Comparison of ENCODE assay signal across 13 mouse cellular contexts in genomic region chr1:133209036-133209435, GRCm38 (mm10). TPM values are rescaled to one million over a fixed set of nuclear protein-coding genes. Genes with fewer than 3 reads are reported as not detected.
DNase-seq lines count a peak whose midpoint lies in the region; ATAC-seq and TF ChIP-seq lines count a peak whose summit lies in the region.
"Had no signal": no experiment of that assay in that cellular context is flagged by ENCODE, and none has a peak within 500 bp of the region (broad histone marks: within the 10 kb centered on the region; RNA-seq: fewer than 3 reads in every experiment).

No protein-coding gene starts in this region.

- 85% methylated on average over 11 of the region's 11 CpGs for WGBS in midbrain, embryonic 10.5 days
- 70% methylated on average over 11 of the region's 11 CpGs for WGBS in midbrain, postnatal 0 days
- 65% methylated on average over 11 of the region's 11 CpGs for WGBS in hindbrain, embryonic 13.5 days
- WGBS in small intestine, adult 2 months: 30% methylated on average over 11 of the region's 11 CpGs

- no peak overlapping the region for H3K4me2 ChIP-seq in midbrain, postnatal 0 days (ENCODE audit: low read depth, low read length, poor library complexity, severe bottlenecking)
- H3K4me2 ChIP-seq in hindbrain, embryonic 13.5 days: no peak overlapping the region

- H3K27me3 ChIP-seq in midbrain, embryonic 10.5 days (ENCODE audit: low read depth, poor library complexity, severe bottlenecking): no peaks in the 10 kb centered on the region
- no peaks in the 10 kb centered on the region for H3K27me3 ChIP-seq in midbrain, postnatal 0 days (ENCODE audit: insufficient read depth, low read length)
- no peaks in the 10 kb centered on the region for H3K27me3 ChIP-seq in hindbrain, embryonic 13.5 days
- H3K27me3 ChIP-seq in small intestine, adult 2 months (ENCODE audit: control insufficient read depth, insufficient read depth, low read length): no peaks in the 10 kb centered on the region
- H3K27me3 ChIP-seq: limb, embryonic 13.5 days had no signal

- H3K36me3 ChIP-seq in midbrain, embryonic 10.5 days: peaks cover 10% of the 10 kb centered on the region; the same call in 1 of the 2 replicates
- no peaks in the 10 kb centered on the region for H3K36me3 ChIP-seq in midbrain, postnatal 0 days (ENCODE audit: insufficient read depth, low read length)
- no peaks in the 10 kb centered on the region for H3K36me3 ChIP-seq in hindbrain, embryonic 13.5 days
- H3K36me3 ChIP-seq in small intestine, adult 2 months (ENCODE audit: control insufficient read depth, insufficient read depth, low read length): no peaks in the 10 kb centered on the region
- H3K36me3 ChIP-seq: limb, embryonic 13.5 days had no signal

- peaks cover 69% of the 10 kb centered on the region for H3K4me1 ChIP-seq in midbrain, embryonic 10.5 days
- peaks cover 13% of the 10 kb centered on the region for H3K4me1 ChIP-seq in midbrain, postnatal 0 days (ENCODE audit: insufficient read depth, low read length)
- peaks cover 70% of the 10 kb centered on the region for H3K4me1 ChIP-seq in hindbrain, embryonic 13.5 days (replicated peaks)
- H3K4me1 ChIP-seq in small intestine, adult 2 months (ENCODE audit: control insufficient read depth, insufficient read depth, insufficient read length, low read length): peaks cover 64% of the 10 kb centered on the region

- H3K9ac ChIP-seq in midbrain, postnatal 0 days (replicated peaks; ENCODE audit: low read length, poor library complexity, severe bottlenecking): no peak overlapping the region
- peak overlapping the region; percentile 60; the same call in 1 of the 2 replicates for H3K9ac ChIP-seq in hindbrain, embryonic 13.5 days
- H3K9ac ChIP-seq: liver, postnatal 0 days had no signal

- ATAC-seq in midbrain, postnatal 0 days (ENCODE audit: low FRiP score): no peak
- no peak for ATAC-seq in hindbrain, embryonic 13.5 days (ENCODE audit: low FRiP score)
- ATAC-seq: liver, postnatal 0 days had no signal

- no peak for TF ChIP-seq POLR2A in small intestine, adult 2 months (IDR thresholded peaks at IDR 0.05; ENCODE audit: low read depth, low read length)

- no peak overlapping the region for H3K4me3 ChIP-seq in midbrain, embryonic 10.5 days
- no peak overlapping the region for H3K4me3 ChIP-seq in midbrain, postnatal 0 days (ENCODE audit: low read depth, low read length)
- no peak overlapping the region for H3K4me3 ChIP-seq in hindbrain, embryonic 13.5 days
- H3K4me3 ChIP-seq in small intestine, adult 2 months (ENCODE audit: low read depth, low read length): no peak overlapping the region
- H3K4me3 ChIP-seq: limb, embryonic 13.5 days had no signal

- DNase-seq in midbrain, embryonic 10.5 days (ENCODE audit: low spot score): no peak
- DNase-seq in midbrain, postnatal 0 days (ENCODE audit: low spot score): no peak
- peak; percentile 83 for DNase-seq in ZHBTc4 (ENCODE audit: low read depth, low spot score)
- DNase-seq in thymus, postnatal 14 days: no peak
- no peak for DNase-seq in layer of hippocampus, adult 18-20 months (ENCODE audit: low spot score in 2 of 2)
- DNase-seq: adrenal gland, postnatal 14 days; cerebellum, adult 2 months; kidney, postnatal 4 days; liver, postnatal 0 days; right cerebral cortex, adult 18-20 months had no signal

- H3K9me3 ChIP-seq in midbrain, embryonic 10.5 days (replicated peaks): no peaks in the 10 kb centered on the region
- H3K9me3 ChIP-seq in midbrain, postnatal 0 days (ENCODE audit: low read length): no peaks in the 10 kb centered on the region
- H3K9me3 ChIP-seq in hindbrain, embryonic 13.5 days: no peaks in the 10 kb centered on the region
- H3K9me3 ChIP-seq: limb, embryonic 13.5 days had no signal

- TF ChIP-seq CTCF in midbrain, postnatal 0 days (IDR thresholded peaks at IDR 0.05): no peak
- TF ChIP-seq CTCF in small intestine, adult 2 months (IDR thresholded peaks at IDR 0.05; ENCODE audit: extremely low read depth, insufficient read length, insufficient replicate concordance, low read depth, low read length): no peak

- H3K27ac ChIP-seq in midbrain, embryonic 10.5 days (replicated peaks): peak overlapping the region; percentile 88
- H3K27ac ChIP-seq in midbrain, postnatal 0 days (ENCODE audit: low read depth, low read length): no peak overlapping the region
- H3K27ac ChIP-seq in hindbrain, embryonic 13.5 days: peak overlapping the region; percentile 87
- H3K27ac ChIP-seq in small intestine, adult 2 months (ENCODE audit: insufficient read depth, low read depth, low read length): peak overlapping the region; percentile 40; the same call in 1 of the 2 replicates

RNA-seq across cellular contexts. Expression of gene Plekha6, which starts 45.0 kb away (rescaled TPM):
- polyA plus RNA-seq in midbrain, embryonic 10.5 days (2016; fragmentation: Nextera tagmentation; extraction: Ambion mirVana): 12.5 and 15.7 TPM in 2 replicates
- total RNA-seq in midbrain, postnatal 0 days (2014; rRNA removed): 49.3 and 52.2 TPM in 2 replicates
- 9.4 and 11.9 TPM in 2 replicates for polyA plus RNA-seq in midbrain, postnatal 0 days (2015; fragmentation: Nextera tagmentation; extraction: Ambion mirVana)
- polyA plus RNA-seq in hindbrain, embryonic 13.5 days (2015; fragmentation: Nextera tagmentation; extraction: Ambion mirVana): 20.4 and 20.7 TPM in 2 replicates
- polyA plus RNA-seq in small intestine, adult 2 months (2012; rRNA removed): 37.1 and 104 TPM in 2 replicates
- total RNA-seq in layer of hippocampus, adult 18-20 months (2021): 10 to 100 TPM; 54.5 to 59.0 TPM
